Mouse (Mus musculus) limb, embryonic 12.5 days (tissue): ENCODE data around the gene Gm5150. TPM values are rescaled to one million over a fixed set of nuclear protein-coding genes. Genes with fewer than 3 reads are reported as not detected.
"Not testable (repeated sequence)": the region's sequence is repeated elsewhere in the genome, so short reads cannot be mapped to it uniquely, and the experiment has no call there.

Experiments
- ATAC-seq: fragments of 200-750 bp; cut with Nextera tagmentation; 2 replicates; pipeline ENCODE4 v1.8.0; 2017; ENCODE audit warnings: low read depth, moderate TSS enrichment; ENCODE audit not compliant: insufficient number of reproducible peaks, insufficient read depth, low FRiP score, low TSS enrichment
- H3K27ac ChIP-seq: fragments of 300-500 bp; sonication (generic); 2 replicates; pipeline ENCODE4 v1.5.1; 2016; ENCODE audit warnings: mild to moderate bottlenecking, moderate library complexity
- H3K27me3 ChIP-seq: fragments of 300-500 bp; sonication (generic); 2 replicates; pipeline ENCODE4 v1.6.1; 2016; ENCODE audit warnings: mild to moderate bottlenecking, moderate library complexity
- H3K36me3 ChIP-seq: fragments of 300-500 bp; sonication (generic); 2 replicates; pipeline ENCODE4 v1.6.1; 2016; ENCODE audit warnings: mild to moderate bottlenecking, moderate library complexity
- H3K4me1 ChIP-seq: fragments of 300-500 bp; sonication (generic); replicated peaks from 2 replicates; pipeline ENCODE4 v1.6.1; 2016
- H3K4me2 ChIP-seq: fragments of 300-500 bp; sonication (generic); 2 replicates; pipeline ENCODE4 v1.6.1; 2016; ENCODE audit warnings: mild to moderate bottlenecking, moderate library complexity
- H3K4me3 ChIP-seq: fragments of 300-500 bp; sonication (generic); replicated peaks from 2 replicates; pipeline ENCODE4 v1.5.1; 2016; ENCODE audit warnings: mild to moderate bottlenecking
- H3K9ac ChIP-seq: fragments of 300-500 bp; sonication (generic); replicated peaks from 2 replicates; pipeline ENCODE4 v1.6.1; 2016; ENCODE audit warnings: mild to moderate bottlenecking, moderate library complexity
- H3K9me3 ChIP-seq: fragments of 300-500 bp; sonication (generic); 2 replicates; pipeline ENCODE4 v1.6.1; 2016; ENCODE audit warnings: mild to moderate bottlenecking, moderate library complexity
- WGBS: fragments of 180-500 bp; shearing (Covaris S2); methylation state at CpG from one replicate; pipeline ENCODE4 v1.1.7; 2016; 5-methylcytosine and 5-hydroxymethylcytosine counted together
- polyA plus RNA-seq: library from polyadenylated mRNA; unstranded; fragments of >200 nt; fragmentation: Nextera tagmentation; extraction: Ambion mirVana; gene quantifications from 2 replicates; pipeline ENCODE4 v1.2.1, GENCODE M21; 2016

The Gm5150 gene
- polyA plus RNA-seq, result not detected in 2 replicates

GRCm38 (mm10) chr3:16006215-16006614, at the start of gene Gm5150:
Gene Gm5150, minus strand, starts transcription at chr3:16006437.
- H3K9me3 ChIP-seq, result no peaks in the 10 kb centered on the region
- no peak within 1 kb of the TSS for H3K9ac ChIP-seq
- no peaks in the 10 kb centered on the region for H3K4me1 ChIP-seq
- H3K4me3 ChIP-seq, result no peak within 1 kb of the TSS
- no peaks in the 10 kb centered on the region for H3K36me3 ChIP-seq
- no peak for ATAC-seq
- no peaks in the 10 kb centered on the region for H3K27me3 ChIP-seq
- WGBS, result 93% methylated on average over 2 of the region's 2 CpGs
- no peak within 1 kb of the TSS for H3K4me2 ChIP-seq
- no peak within 1 kb of the TSS for H3K27ac ChIP-seq

- H3K4me3 ChIP-seq, H3K36me3 ChIP-seq, H3K4me1 ChIP-seq, H3K9ac ChIP-seq, H3K4me2 ChIP-seq, H3K9me3 ChIP-seq, ATAC-seq, H3K27me3 ChIP-seq, H3K27ac ChIP-seq: not testable (repeated sequence)
- 83% methylated on average over 20 of the region's 20 CpGs for WGBS
Observed at GRCm38 (mm10) chr3:16051736-16052135, 45.5 kb upstream of the Gm5150 start.

DNA sequence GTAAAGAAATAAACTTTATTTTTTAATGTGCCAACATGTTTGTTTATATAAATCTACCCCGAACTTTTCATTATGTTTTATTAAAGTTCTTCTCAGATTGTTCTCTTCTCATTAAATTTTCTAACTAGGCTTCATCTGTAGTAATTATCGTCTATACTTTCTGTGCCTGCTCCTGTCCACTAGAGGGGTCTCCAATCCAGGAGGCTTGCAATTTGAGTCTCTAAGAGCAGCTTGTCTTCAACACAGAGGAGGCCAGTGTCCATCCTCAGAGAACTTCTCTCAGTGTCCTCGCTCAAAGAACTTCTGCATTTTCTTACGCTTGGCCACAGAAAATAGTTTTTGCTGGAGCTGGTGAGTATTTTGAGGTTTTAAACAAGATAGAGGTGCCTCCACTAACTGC, 41.1 kb upstream of the Gm5150 start:
- no peak overlapping the region for H3K9ac ChIP-seq
- ATAC-seq, result no peak
- no peaks in the 10 kb centered on the region for H3K27me3 ChIP-seq
- H3K4me2 ChIP-seq, result no peak overlapping the region
- H3K9me3 ChIP-seq, result no peaks in the 10 kb centered on the region
- H3K27ac ChIP-seq, result no peak overlapping the region
- H3K4me3 ChIP-seq, result no peak overlapping the region
- 57% methylated on average over 4 of the region's 4 CpGs for WGBS
- no peaks in the 10 kb centered on the region for H3K36me3 ChIP-seq
- H3K4me1 ChIP-seq, result no peaks in the 10 kb centered on the region

- Histone ChIP-seq H3K4me1 (no peaks in the 10 kb centered on the region), H3K4me3 (no peak overlapping the region), H3K9me3 (no peaks in the 10 kb centered on the region), H3K4me2 (no peak overlapping the region), H3K27me3 (no peaks in the 10 kb centered on the region), H3K9ac (no peak overlapping the region), H3K36me3 (no peaks in the 10 kb centered on the region), H3K27ac (no peak overlapping the region)
- 3% methylated on average over 1 of the region's 1 CpGs for WGBS
- ATAC-seq, result no peak
Observed at GRCm38 (mm10) chr3:16043315-16043714, 37.1 kb upstream of the Gm5150 start.

GRCm38 (mm10) chr3:16024988-16025387, 18.8 kb upstream of the Gm5150 start:
- H3K9ac ChIP-seq, H3K4me1 ChIP-seq, H3K4me2 ChIP-seq, H3K4me3 ChIP-seq, H3K27ac ChIP-seq, H3K36me3 ChIP-seq, ATAC-seq, H3K27me3 ChIP-seq, H3K9me3 ChIP-seq: not testable (repeated sequence)
- 1% methylated on average over 6 of the region's 6 CpGs for WGBS

- H3K27me3 ChIP-seq, result no peaks in the 10 kb centered on the region
- no peak for ATAC-seq
- no peak overlapping the region for H3K4me2 ChIP-seq
- no peaks in the 10 kb centered on the region for H3K9me3 ChIP-seq
- H3K9ac ChIP-seq, result no peak overlapping the region
- no peak overlapping the region for H3K27ac ChIP-seq
- H3K4me3 ChIP-seq, result no peak overlapping the region
- 50% methylated on average over 1 of the region's 1 CpGs for WGBS
- H3K36me3 ChIP-seq, result no peaks in the 10 kb centered on the region
- H3K4me1 ChIP-seq, result no peaks in the 10 kb centered on the region
Observed at GRCm38 (mm10) chr3:16022214-16022613, 16.0 kb upstream of the Gm5150 start.

- not testable (repeated sequence) for H3K9ac ChIP-seq, H3K27me3 ChIP-seq, H3K4me2 ChIP-seq, H3K9me3 ChIP-seq, H3K4me1 ChIP-seq, H3K4me3 ChIP-seq, ATAC-seq, H3K36me3 ChIP-seq, H3K27ac ChIP-seq
- WGBS, result 90% methylated on average over 2 of the region's 2 CpGs
Observed at GRCm38 (mm10) chr3:16014456-16014855, 8.2 kb upstream of the Gm5150 start.

DNA sequence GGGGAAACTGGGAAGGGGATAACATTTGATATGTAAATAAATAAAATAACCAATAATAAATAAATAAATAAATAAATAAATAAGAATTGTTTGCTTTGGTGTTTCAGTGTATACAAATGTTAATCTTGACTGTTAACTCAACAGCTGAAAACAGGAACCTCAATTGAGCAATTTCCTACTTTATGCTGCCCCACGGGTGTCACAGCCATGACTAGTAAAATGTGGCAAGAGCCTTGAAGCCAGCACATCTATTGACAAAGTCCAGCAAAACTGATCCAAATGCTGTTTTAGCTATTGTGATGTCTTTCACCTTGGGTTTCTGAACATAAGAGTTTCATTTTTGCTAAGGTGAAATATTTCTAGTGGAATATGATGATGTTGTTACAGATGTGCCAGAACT, 1.6 kb upstream of the Gm5150 start:
- 78% methylated on average over 1 of the region's 1 CpGs for WGBS
- Histone ChIP-seq H3K27ac (no peak overlapping the region), H3K9me3 (no peaks in the 10 kb centered on the region), H3K4me3 (no peak overlapping the region), H3K9ac (no peak overlapping the region), H3K27me3 (no peaks in the 10 kb centered on the region), H3K36me3 (no peaks in the 10 kb centered on the region), H3K4me2 (no peak overlapping the region), H3K4me1 (no peaks in the 10 kb centered on the region)
- ATAC-seq, result no peak

GRCm38 (mm10) chr3:16003890-16004633, 2.2 kb downstream of the Gm5150 start:
- WGBS, result 78% methylated on average over 3 of the region's 3 CpGs
- H3K9me3 ChIP-seq, result no peaks in the 10 kb centered on the region
- no peak overlapping the region for H3K27ac ChIP-seq
- no peaks in the 10 kb centered on the region for H3K27me3 ChIP-seq
- H3K4me2 ChIP-seq, result no peak overlapping the region
- no peak overlapping the region for H3K9ac ChIP-seq
- no peaks in the 10 kb centered on the region for H3K4me1 ChIP-seq
- ATAC-seq, result no peak
- no peak overlapping the region for H3K4me3 ChIP-seq
- no peaks in the 10 kb centered on the region for H3K36me3 ChIP-seq

GRCm38 (mm10) chr3:15999479-15999878, 6.8 kb downstream of the Gm5150 start:
- not testable (repeated sequence) for H3K36me3 ChIP-seq, H3K9ac ChIP-seq, H3K9me3 ChIP-seq, H3K27me3 ChIP-seq, H3K27ac ChIP-seq, ATAC-seq, H3K4me3 ChIP-seq, H3K4me2 ChIP-seq, H3K4me1 ChIP-seq
- WGBS, result 94% methylated on average over 3 of the region's 3 CpGs

- WGBS, result 65% methylated on average over 3 of the region's 3 CpGs
- no peak for ATAC-seq
Observed at GRCm38 (mm10) chr3:15982216-15982615, 24.0 kb downstream of the Gm5150 start.

DNA sequence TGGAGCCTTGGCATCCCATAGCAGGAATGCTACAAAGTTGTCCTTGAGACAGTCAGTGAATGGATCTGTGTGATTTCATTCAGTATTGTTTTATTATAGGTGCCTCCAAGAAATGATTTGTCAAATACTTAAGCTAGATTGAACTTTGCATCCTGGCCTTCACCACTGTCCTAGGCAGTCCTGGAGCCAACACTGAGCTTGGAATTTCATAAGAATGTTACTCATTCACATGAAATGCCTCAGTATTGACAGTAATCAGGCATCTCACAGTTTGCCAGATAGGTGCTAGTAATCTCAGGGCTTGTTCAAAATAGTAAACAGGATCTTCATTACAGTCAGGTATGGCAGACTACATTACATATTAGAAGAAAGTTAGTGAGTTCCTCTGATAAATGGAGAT, 49.3 kb downstream of the Gm5150 start:
- H3K9ac ChIP-seq, result no peak overlapping the region
- no peaks in the 10 kb centered on the region for H3K27me3 ChIP-seq
- H3K36me3 ChIP-seq, result no peaks in the 10 kb centered on the region
- ATAC-seq, result no peak
- no peak overlapping the region for H3K4me2 ChIP-seq
- peaks cover 33% of the 10 kb centered on the region for H3K9me3 ChIP-seq
- H3K4me1 ChIP-seq, result no peaks in the 10 kb centered on the region
- no peak overlapping the region for H3K4me3 ChIP-seq
- H3K27ac ChIP-seq, result no peak overlapping the region

More at GRCm38 (mm10) chr3:15982216-15982615, 24.0 kb downstream of the Gm5150 start:
- no peaks in the 10 kb centered on the region for H3K27me3 ChIP-seq
- H3K27ac ChIP-seq, result no peak overlapping the region
- no peak overlapping the region for H3K9ac ChIP-seq
- H3K4me1 ChIP-seq, result no peaks in the 10 kb centered on the region
- H3K36me3 ChIP-seq, result no peaks in the 10 kb centered on the region
- H3K9me3 ChIP-seq, result peaks cover 7% of the 10 kb centered on the region; the same call in 1 of the 2 replicates
- H3K4me2 ChIP-seq, result no peak overlapping the region
- no peak overlapping the region for H3K4me3 ChIP-seq
